Mouse (Mus musculus) thymus, adult 18-20 months (tissue): Measurements from ENCODE around the gene Rab44.

Source experiments
- DNase-seq, 2 experiments: peaks; one replicate each; pipeline ENCODE4 v3.0.0; 2022; ENCODE audit warnings: mixed read lengths in 2 of 2

Rab44 gene

GRCm38 (mm10) chr17:29170431-29171000 lies 56.6 kb downstream of the Rab44 start:
- DNase-seq, result no peak

- peak; percentile 76 to 80 for DNase-seq
These were observed 57.2 kb downstream of the Rab44 start for GRCm38 (mm10) chr17:29171001-29171772.

- peak; percentile 62 to 73 for DNase-seq
These were observed 58.1 kb downstream of the Rab44 start for GRCm38 (mm10) chr17:29172062-29172461.

- DNase-seq, result no peak
These were observed 59.2 kb downstream of the Rab44 start for GRCm38 (mm10) chr17:29173165-29173564.

GRCm38 (mm10) chr17:29175693-29176092 lies 61.7 kb downstream of the Rab44 start:
- no peak for DNase-seq

GRCm38 (mm10) chr17:29176391-29177267 lies 62.7 kb downstream of the Rab44 start:
- no peak for DNase-seq

GRCm38 (mm10) chr17:29178503-29179059 lies 64.6 kb downstream of the Rab44 start:
- no peak for DNase-seq

- no peak for DNase-seq
These were observed 66.0 kb downstream of the Rab44 start for GRCm38 (mm10) chr17:29179917-29180316.

- DNase-seq, result no peak
These were observed 66.6 kb downstream of the Rab44 start for GRCm38 (mm10) chr17:29180406-29181127.

GRCm38 (mm10) chr17:29181751-29182150 lies 67.8 kb downstream of the Rab44 start:
- no peak for DNase-seq

- DNase-seq, result no peak
These were observed 69.2 kb downstream of the Rab44 start for GRCm38 (mm10) chr17:29183162-29183561.

- no peak for DNase-seq
These were observed 71.6 kb downstream of the Rab44 start for GRCm38 (mm10) chr17:29185376-29186046.

- DNase-seq, result no peak
These were observed 73.3 kb downstream of the Rab44 start for GRCm38 (mm10) chr17:29186989-29187859.

GRCm38 (mm10) chr17:29188989-29189388 lies 75.0 kb downstream of the Rab44 start:
- DNase-seq, result no peak

- DNase-seq, result no peak
These were observed 81.6 kb downstream of the Rab44 start for GRCm38 (mm10) chr17:29195579-29195978.
